Mouse (Mus musculus) liver, embryonic 14.5 days (tissue): Measurements from ENCODE around the gene Mmrn2. TPM values are rescaled to one million over a fixed set of nuclear protein-coding genes. Genes with fewer than 3 reads are reported as not detected.
"Not testable (repeated sequence)": the region's sequence is repeated elsewhere in the genome, so short reads cannot be mapped to it uniquely, and the experiment has no call there.

Source experiments
- ATAC-seq: fragments of 200-750 bp; cut with Nextera tagmentation; 2 replicates; pipeline ENCODE4 v1.8.0; 2017; ENCODE audit warnings: moderate number of reproducible peaks, mild to moderate bottlenecking, moderate library complexity; ENCODE audit not compliant: insufficient read depth
- DNase-seq, 3 experiments: peaks; one replicate each; pipeline ENCODE4 v3.0.0-alpha.2; 2012 to 2013; ENCODE audit warnings: low read depth in 3 of 3, low spot score in 3 of 3
- H3K27ac ChIP-seq: fragments of 300-500 bp; sonication (generic); 2 replicates; pipeline ENCODE4 v1.5.1; 2014; ENCODE audit warnings: moderate library complexity, mild to moderate bottlenecking, control low read depth, inconsistent platforms
- H3K27me3 ChIP-seq: fragments of 300-500 bp; sonication (generic); 2 replicates; pipeline ENCODE4 v1.6.1; 2014; ENCODE audit warnings: mild to moderate bottlenecking, low read length, moderate library complexity; ENCODE audit not compliant: control insufficient read depth, insufficient read depth
- H3K36me3 ChIP-seq: fragments of 300-500 bp; sonication (generic); replicated peaks from 2 replicates; pipeline ENCODE4 v1.6.1; 2014; ENCODE audit warnings: low read depth; ENCODE audit not compliant: control insufficient read depth, insufficient read depth
- H3K4me1 ChIP-seq, 2 experiments: fragments of 200-500 bp in 1 of 2; fragments of 300-500 bp in 1 of 2; sonication (generic) in 1 of 2; replicated peaks; 2 replicates each; pipeline ENCODE4 v1.6.1; 2012 to 2014; ENCODE audit warnings: antibody characterized with exemption in 1 of 2, inconsistent platforms in 1 of 2, low read length in 1 of 2; ENCODE audit not compliant: control insufficient read depth in 2 of 2, insufficient read depth in 2 of 2
- H3K4me2 ChIP-seq: fragments of 300-500 bp; sonication (generic); 2 replicates; pipeline ENCODE4 v1.6.1; 2014; ENCODE audit warnings: low read depth, mild to moderate bottlenecking, control low read depth, moderate library complexity
- H3K4me3 ChIP-seq, 2 experiments: fragments of 200-500 bp in 1 of 2; fragments of 300-500 bp in 1 of 2; sonication (generic) in 1 of 2; 2 replicates each; pipeline ENCODE4 v1.5.1; 2012 to 2014; ENCODE audit warnings: low read depth in 2 of 2, low read length in 2 of 2, mild to moderate bottlenecking in 2 of 2, control low read depth in 1 of 2, inconsistent platforms in 1 of 2, moderate library complexity in 1 of 2; ENCODE audit not compliant: insufficient read depth in 1 of 2
- H3K9ac ChIP-seq: fragments of 300-500 bp; sonication (generic); replicated peaks from 2 replicates; pipeline ENCODE4 v1.6.1; 2014; ENCODE audit warnings: mild to moderate bottlenecking, control low read depth, moderate library complexity
- H3K9me3 ChIP-seq: fragments of 300-500 bp; sonication (generic); 2 replicates; pipeline ENCODE4 v1.6.1; 2016; ENCODE audit warnings: low read length, mixed read lengths; ENCODE audit not compliant: control insufficient read depth
- CTCF ChIP-seq: IDR thresholded peaks from 2 replicates; pipeline ENCODE4 v1.5.1; 2016; ENCODE audit warnings: antibody characterized with exemption, low read depth, control low read depth
- EP300 ChIP-seq: IDR thresholded peaks from 2 replicates; pipeline ENCODE4 v1.6.1; 2016; ENCODE audit warnings: antibody characterized with exemption, low read depth
- WGBS: fragments of 180-500 bp; shearing (Covaris S2); extraction: QIAGEN DNeasy Blood & Tissue Kit; methylation state at CpG from one replicate; pipeline ENCODE4 v1.1.7; 2014; ENCODE audit not compliant: insufficient replicate concordance; 5-methylcytosine and 5-hydroxymethylcytosine counted together
- polyA plus RNA-seq, 2 experiments: library from polyadenylated mRNA; depleted of rRNA in 1 of 2; stranded (reverse) in 1 of 2; unstranded in 1 of 2; fragments of >200 nt; fragmentation: Nextera tagmentation in 1 of 2; extraction: Ambion mirVana in 1 of 2; gene quantifications; 2 replicates each; pipeline versions ENCODE4 v1.2.1 to v1.2.3; 2012 to 2014

Mmrn2 gene
- polyA plus RNA-seq, 2 experiments, result 1.0 to 1.3 TPM

DNA sequence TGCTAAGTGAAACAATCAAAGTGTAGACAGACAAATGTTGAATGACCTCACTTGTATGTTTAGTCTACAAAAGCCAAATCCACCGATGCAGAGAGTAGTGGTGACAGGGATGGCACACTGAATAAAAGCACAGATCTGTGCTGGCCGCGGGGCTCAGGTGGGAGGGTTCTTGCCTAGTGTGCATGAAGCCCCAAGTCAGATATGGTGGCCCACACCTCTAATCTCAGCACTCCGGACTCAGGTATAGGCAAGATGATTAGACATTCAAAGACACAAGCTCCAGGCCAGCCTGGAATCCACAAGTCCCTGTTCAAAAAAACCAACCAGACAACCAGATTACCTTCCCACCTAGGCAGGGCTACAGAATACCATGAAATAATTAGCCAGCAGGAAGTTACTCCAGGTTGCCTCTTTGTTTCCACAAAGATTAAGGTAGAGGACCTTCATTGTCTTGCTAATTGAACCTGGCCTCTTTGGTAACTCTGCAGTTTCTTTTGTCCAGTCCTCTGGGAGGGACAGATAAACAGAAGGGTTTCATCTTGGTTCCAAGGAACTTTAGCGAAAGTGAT is 15.5 kb upstream of the Mmrn2 start:
- Histone ChIP-seq H3K4me1 (peaks cover 0 to 12% of the 10 kb centered on the region in 2 experiments; a peak in 2 of 4 replicates), H3K4me2 (no peak overlapping the region), H3K4me3 (no peak overlapping the region), H3K27me3 (no peaks in the 10 kb centered on the region), H3K36me3 (no peaks in the 10 kb centered on the region), H3K9me3 (no peaks in the 10 kb centered on the region), H3K9ac (no peak overlapping the region), H3K27ac (no peak overlapping the region)
- WGBS, result 36% methylated on average over 5 of the region's 5 CpGs
- TF ChIP-seq CTCF (no peak), EP300 (no peak)
- no peak for ATAC-seq
- DNase-seq, result no peak

DNA sequence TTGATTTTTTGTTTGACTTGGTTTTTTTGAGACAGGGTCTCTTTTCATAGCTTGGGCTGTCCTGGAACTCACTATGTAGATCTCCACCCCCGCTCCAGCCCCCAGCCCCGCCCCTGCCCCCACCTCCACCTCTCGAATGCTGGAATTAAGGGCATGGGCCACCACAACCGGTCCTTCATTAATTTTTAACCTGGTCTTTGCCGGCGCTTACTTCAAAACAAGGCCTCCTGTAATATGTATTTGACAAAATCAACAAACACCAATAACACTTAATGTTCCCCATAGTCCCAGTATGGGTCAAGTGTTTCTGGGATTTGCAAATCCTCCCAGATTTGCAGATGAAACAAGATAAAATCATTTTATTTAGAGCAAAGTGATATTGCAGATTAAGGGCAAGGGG is 15.0 kb upstream of the Mmrn2 start:
- Histone ChIP-seq H3K9me3 (no peaks in the 10 kb centered on the region), H3K36me3 (no peaks in the 10 kb centered on the region), H3K4me3 (no peak overlapping the region), H3K27ac (no peak overlapping the region), H3K4me2 (no peak overlapping the region), H3K9ac (no peak overlapping the region), H3K27me3 (no peaks in the 10 kb centered on the region), H3K4me1 (peaks cover 0 to 12% of the 10 kb centered on the region in 2 experiments; a peak in 2 of 4 replicates)
- 48% methylated on average over 6 of the region's 6 CpGs for WGBS
- DNase-seq (no peak), ATAC-seq (no peak)
- TF ChIP-seq CTCF (no peak), EP300 (no peak)

DNA sequence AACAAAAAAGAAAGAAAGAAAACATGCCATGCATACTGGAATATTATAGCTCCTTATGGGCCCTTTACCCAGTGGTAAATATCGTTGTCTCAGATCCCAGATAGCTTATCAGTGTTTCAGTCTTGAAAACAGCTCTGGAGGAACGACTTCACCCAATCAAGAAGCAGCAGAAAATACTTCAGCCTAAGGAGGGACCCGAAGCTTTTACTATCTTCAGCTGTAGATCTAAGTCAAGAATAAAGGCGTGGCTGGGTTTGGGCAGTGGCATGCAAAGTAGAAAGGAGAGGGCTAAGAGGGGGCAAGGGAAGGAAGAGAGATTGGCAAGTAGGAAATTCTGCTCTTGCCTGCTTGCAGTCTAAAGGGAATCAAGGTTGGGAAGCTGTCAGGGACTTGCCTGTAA is 13.1 kb upstream of the Mmrn2 start:
- Histone ChIP-seq H3K4me1 (peaks cover 0 to 12% of the 10 kb centered on the region in 2 experiments; a peak in 2 of 4 replicates), H3K27ac (no peak overlapping the region), H3K36me3 (no peaks in the 10 kb centered on the region), H3K4me2 (no peak overlapping the region), H3K9me3 (no peaks in the 10 kb centered on the region), H3K4me3 (no peak overlapping the region), H3K9ac (no peak overlapping the region), H3K27me3 (no peaks in the 10 kb centered on the region)
- DNase-seq (no peak), ATAC-seq (no peak)
- TF ChIP-seq EP300 (no peak), CTCF (no peak)
- 11% methylated on average over 4 of the region's 4 CpGs for WGBS

DNA sequence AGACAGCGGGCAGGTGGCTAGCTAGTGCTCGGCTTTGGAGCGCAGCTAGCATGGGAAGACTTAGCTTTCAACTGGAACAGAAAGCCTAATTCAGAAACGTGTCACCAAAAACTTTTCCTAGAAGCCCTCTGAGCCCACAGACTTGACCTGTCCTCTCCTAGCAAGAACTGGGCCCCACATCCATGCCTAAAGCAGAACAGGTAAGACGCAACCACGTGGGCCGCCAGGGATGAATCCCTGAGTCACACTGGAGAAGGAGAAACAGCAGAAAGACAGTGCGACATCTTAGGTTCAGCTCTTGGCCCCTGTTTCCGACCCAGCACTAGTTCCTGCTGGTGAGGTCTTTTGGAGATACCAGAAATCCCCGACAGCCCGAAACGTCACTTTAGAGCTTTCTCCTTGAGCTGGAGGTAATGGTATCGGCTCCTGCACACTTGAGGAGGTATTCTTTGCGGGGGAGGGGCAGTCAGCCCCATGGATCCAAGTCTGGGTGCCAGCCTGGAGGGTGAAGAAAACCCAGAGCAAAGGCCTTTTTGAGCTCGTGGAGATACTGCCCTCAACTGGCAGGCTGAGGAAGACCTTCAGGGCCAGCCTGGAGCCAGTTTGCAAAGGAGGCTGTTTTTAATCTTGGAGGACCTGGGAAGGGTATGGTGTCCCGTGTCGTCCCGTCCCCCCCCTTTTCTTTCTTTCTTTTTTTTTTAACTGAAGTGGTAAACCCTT is 12.4 kb upstream of the Mmrn2 start:
- no peak overlapping the region for H3K27ac ChIP-seq
- peak overlapping the region in 1 of 2 experiments; percentile 26; a peak in 1 of 4 replicates for H3K4me3 ChIP-seq

DNA sequence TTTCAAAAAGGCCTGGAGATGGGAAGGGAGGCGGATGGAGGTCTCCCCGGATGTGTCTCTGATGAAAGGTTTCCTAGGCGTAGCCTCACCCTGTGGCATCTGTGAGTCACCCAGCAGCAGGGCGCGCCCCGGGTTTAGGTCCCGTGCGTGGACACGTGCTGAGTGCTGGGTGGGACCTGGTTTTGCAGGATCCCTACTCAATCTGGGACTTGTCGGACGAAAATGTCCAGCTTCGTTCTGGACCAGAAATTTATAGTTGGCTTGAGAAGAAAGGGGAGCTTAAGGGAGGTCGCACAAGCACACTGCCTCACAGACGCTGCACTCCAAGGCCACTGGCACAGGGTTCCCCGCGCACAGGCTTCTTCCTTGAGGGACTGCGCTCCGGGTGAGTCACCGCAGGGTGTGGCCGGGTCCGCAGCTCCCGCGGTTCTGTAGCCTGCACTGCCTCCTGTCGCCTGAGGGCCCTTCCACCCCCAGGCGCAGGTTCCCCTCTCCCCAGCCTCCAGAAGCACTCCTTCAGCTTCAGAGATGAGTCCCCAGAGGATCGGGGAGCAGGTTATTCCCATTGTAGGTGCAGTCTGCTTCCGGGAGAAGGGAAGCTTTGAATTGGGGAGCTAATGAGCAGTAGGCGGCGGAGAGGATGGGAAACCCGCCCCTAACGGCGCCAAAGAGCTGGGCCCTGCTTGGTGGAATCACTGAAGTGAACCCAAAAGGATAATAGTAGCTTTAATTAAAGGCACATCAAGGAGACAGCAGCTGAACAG is 11.6 kb upstream of the Mmrn2 start:
- Histone ChIP-seq H3K4me1 (peaks cover 0 to 5% of the 10 kb centered on the region in 2 experiments; a peak in 2 of 4 replicates), H3K27me3 (no peaks in the 10 kb centered on the region), H3K9me3 (no peaks in the 10 kb centered on the region), H3K4me2 (peak overlapping the region; percentile 63), H3K9ac (no peak overlapping the region), H3K27ac (no peak overlapping the region), H3K4me3 (peak overlapping the region; percentile 26 to 28), H3K36me3 (no peaks in the 10 kb centered on the region)
- 7% methylated on average over 32 of the region's 32 CpGs for WGBS
- peak in 1 of 3 experiments; percentile 6 for DNase-seq
- 0 out of 2 replicates have a peak, but pooled peaks have one; percentile 23 for ATAC-seq
- TF ChIP-seq CTCF (peak; percentile 36; the same call in 1 of the 2 replicates), EP300 (no peak)

More for the DNA sequence above, 12.4 kb upstream of the Mmrn2 start:
- peaks cover 0 to 11% of the 10 kb centered on the region in 2 experiments; a peak in 2 of 4 replicates for H3K4me1 ChIP-seq
- TF ChIP-seq EP300 (no peak), CTCF (peak; percentile 65)
- H3K4me2 ChIP-seq, result peak overlapping the region; percentile 63
- no peaks in the 10 kb centered on the region for H3K9me3 ChIP-seq
- no peaks in the 10 kb centered on the region for H3K36me3 ChIP-seq
- H3K9ac ChIP-seq, result no peak overlapping the region
- H3K27me3 ChIP-seq, result no peaks in the 10 kb centered on the region
- DNase-seq (peak in 1 of 3 experiments; percentile 22), ATAC-seq (0 out of 2 replicates have a peak, but pooled peaks have one; percentile 27)
- 31% methylated on average over 18 of the region's 18 CpGs for WGBS

DNA sequence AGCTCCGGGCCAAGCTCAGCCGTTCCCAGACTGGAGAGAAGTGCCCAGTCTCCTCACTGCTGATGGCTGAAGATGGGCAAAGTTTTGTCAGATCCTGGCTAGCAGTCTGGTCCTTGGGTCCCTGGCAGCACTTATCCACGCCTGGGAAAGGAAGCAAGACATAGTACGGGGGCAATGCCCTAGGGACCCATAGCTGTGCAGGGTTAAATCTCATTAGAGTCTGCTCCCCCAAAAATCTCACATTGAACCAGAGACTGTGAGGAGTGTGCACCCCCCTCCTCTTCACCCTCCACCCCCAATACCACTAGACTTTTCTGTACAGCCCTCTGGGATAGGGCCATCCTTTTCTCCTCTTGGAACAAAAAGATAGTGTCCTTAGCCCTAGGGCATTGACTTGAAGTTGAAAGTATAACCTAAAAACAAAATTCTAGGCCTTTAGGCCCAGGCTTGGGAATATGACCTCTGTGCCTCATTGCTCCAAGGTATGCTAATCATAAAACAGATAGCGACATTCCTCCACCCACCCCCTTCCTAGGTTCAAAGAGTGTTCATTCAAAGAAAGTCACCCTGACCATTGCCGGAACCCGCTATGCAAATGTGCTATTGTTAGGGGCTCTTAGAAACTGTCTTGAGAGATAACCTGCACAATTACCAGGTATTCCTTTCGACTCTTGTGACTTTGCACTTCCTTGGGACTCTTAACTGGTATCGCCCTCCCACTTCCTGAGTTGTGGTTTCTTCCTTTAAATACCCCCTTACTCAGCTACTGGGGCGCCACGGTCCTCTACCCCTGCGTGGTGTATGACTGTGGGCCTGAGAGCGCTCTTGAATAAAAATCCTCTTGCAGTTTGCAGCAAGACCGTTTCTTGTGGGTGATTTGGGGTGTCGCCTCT is 10.8 kb upstream of the Mmrn2 start:
- not testable (repeated sequence) for H3K9me3 ChIP-seq, H3K27me3 ChIP-seq, DNase-seq, H3K36me3 ChIP-seq, H3K4me1 ChIP-seq, H3K4me2 ChIP-seq, ATAC-seq, H3K9ac ChIP-seq, H3K27ac ChIP-seq, H3K4me3 ChIP-seq
- 70% methylated on average over 15 of the region's 15 CpGs for WGBS
